Mouse (Mus musculus): Measurements from ENCODE around the gene Mpg. TPM values are rescaled to one million over a fixed set of nuclear protein-coding genes. Genes with fewer than 3 reads are reported as not detected.

Mpg gene
- total and polyA plus RNA-seq, 3 experiments, result 39.1 to 40.3 (median 39.6) TPM

GRCm38 (mm10) chr11:32243205-32243955 lies 17.1 kb downstream of the Mpg start:
- no peak overlapping the region for H3K4me2 ChIP-seq (ENCODE audit: insufficient read depth, low read depth, poor library complexity, severe bottlenecking)
- in situ Hi-C loops (cut with MboI; ENCODE audit: low pct_ligation_motif_present, low pct_unique_long_range_greater_than_20kb, low sequenced_read_pairs) (no loop called here), dilution Hi-C loops (cut with MboI; ENCODE audit: extremely low pct_ligation_motif_present, extremely low pct_unique_long_range_greater_than_20kb, low sequenced_read_pairs) (no loop called here)
- H3K9ac ChIP-seq (ENCODE audit: insufficient read depth, low read depth), result no peak overlapping the region
- H3K36me3 ChIP-seq (replicated peaks in 1 of 2; ENCODE audit: control insufficient read depth in 1 of 2, insufficient read depth in 1 of 2, low read length in 1 of 2), result peaks cover 70 to 96% of the 10 kb centered on the region in 2 experiments
- no peak for DNase-seq (ENCODE audit: extremely low read depth)
- H3K4me3 ChIP-seq (replicated peaks in 1 of 3; ENCODE audit: low read depth in 2 of 3, low read length in 2 of 3, poor library complexity in 1 of 3), result no peak overlapping the region
- TF ChIP-seq MEF2A (IDR thresholded peaks at IDR 0.05; ENCODE audit: borderline replicate concordance, low read depth, low read length) (no peak), MAFK (IDR thresholded peaks at IDR 0.05; ENCODE audit: insufficient replicate concordance, low read length) (peak; percentile 64), ETS1 (conservative IDR thresholded peaks at IDR 0.05; ENCODE audit: low read depth, low read length) (no peak)
- H3K9me3 ChIP-seq (replicated peaks; ENCODE audit: low read length), result no peaks in the 10 kb centered on the region
- no peaks in the 10 kb centered on the region for H3K27me3 ChIP-seq (replicated peaks)
- H3K27ac ChIP-seq (ENCODE audit: insufficient read depth, low read depth), result no peak overlapping the region
- H3K79me2 ChIP-seq (replicated peaks; ENCODE audit: control insufficient read depth, extremely low read depth, insufficient read depth, poor library complexity, severe bottlenecking), result no peaks in the 10 kb centered on the region
- H3K4me1 ChIP-seq (ENCODE audit: control insufficient read depth in 1 of 2, insufficient read depth in 2 of 2), result peaks cover 0 to 52% of the 10 kb centered on the region in 2 experiments; a peak in 2 of 4 replicates

- no peak overlapping the region for H3K9ac ChIP-seq (ENCODE audit: insufficient read depth, low read depth)
- H3K4me1 ChIP-seq (ENCODE audit: control insufficient read depth in 1 of 2, insufficient read depth in 2 of 2), result peaks cover 0 to 48% of the 10 kb centered on the region in 2 experiments; a peak in 2 of 4 replicates
- dilution Hi-C loops (cut with MboI; ENCODE audit: extremely low pct_ligation_motif_present, extremely low pct_unique_long_range_greater_than_20kb, low sequenced_read_pairs), result no loop called here
Observed at GRCm38 (mm10) chr11:32244064-32244463, 17.8 kb downstream of the Mpg start.

GRCm38 (mm10) chr11:32244617-32245016 lies 18.3 kb downstream of the Mpg start:
- DNase-seq (ENCODE audit: extremely low read depth), result no peak
- H3K27me3 ChIP-seq (replicated peaks), result no peaks in the 10 kb centered on the region
- TF ChIP-seq JUND (conservative IDR thresholded peaks at IDR 0.05; ENCODE audit: low read depth, low read length) (no peak), MAX (IDR thresholded peaks at IDR 0.05; ENCODE audit: low read length) (no peak), GABPA (IDR thresholded peaks at IDR 0.05; ENCODE audit: insufficient replicate concordance, low read depth, low read length) (no peak), E2F4 (IDR thresholded peaks at IDR 0.05; ENCODE audit: insufficient replicate concordance, low read depth, low read length) (no peak), CHD2 (IDR thresholded peaks at IDR 0.05; ENCODE audit: low read length) (no peak), UBTF (IDR thresholded peaks at IDR 0.05; ENCODE audit: low read depth, low read length) (no peak), POLR2A (IDR thresholded peaks at IDR 0.05; ENCODE audit: low read depth, low read length) (no peak), NRF1 (IDR thresholded peaks at IDR 0.05; ENCODE audit: low read depth, low read length) (no peak), MAZ (IDR thresholded peaks at IDR 0.05; ENCODE audit: low read depth, low read length) (no peak), SMC3 (IDR thresholded peaks at IDR 0.05; ENCODE audit: low read depth, low read length) (no peak), KAT2A (IDR thresholded peaks at IDR 0.05; ENCODE audit: insufficient replicate concordance, low read length) (no peak), RAD21 (IDR thresholded peaks at IDR 0.05; ENCODE audit: low read depth, low read length) (no peak), ZMIZ1 (IDR thresholded peaks at IDR 0.05; ENCODE audit: low read depth, low read length) (no peak), POLR2AphosphoS2 (IDR thresholded peaks at IDR 0.05; ENCODE audit: low read depth, low read length) (no peak), HCFC1 (IDR thresholded peaks at IDR 0.05; ENCODE audit: low read depth, low read length) (no peak)
- peaks cover 0 to 48% of the 10 kb centered on the region in 2 experiments; a peak in 2 of 4 replicates for H3K4me1 ChIP-seq (ENCODE audit: control insufficient read depth in 1 of 2, insufficient read depth in 2 of 2)
- H3K4me2 ChIP-seq (ENCODE audit: insufficient read depth, low read depth, poor library complexity, severe bottlenecking), result no peak overlapping the region
- H3K4me3 ChIP-seq (replicated peaks in 1 of 3; ENCODE audit: low read depth in 2 of 3, low read length in 2 of 3, poor library complexity in 1 of 3), result no peak overlapping the region
- in situ Hi-C loops (cut with MboI; ENCODE audit: low pct_ligation_motif_present, low pct_unique_long_range_greater_than_20kb, low sequenced_read_pairs) (no loop called here), dilution Hi-C loops (cut with MboI; ENCODE audit: extremely low pct_ligation_motif_present, extremely low pct_unique_long_range_greater_than_20kb, low sequenced_read_pairs) (no loop called here)
- no peak overlapping the region for H3K9ac ChIP-seq (ENCODE audit: insufficient read depth, low read depth)
- no peaks in the 10 kb centered on the region for H3K9me3 ChIP-seq (replicated peaks; ENCODE audit: low read length)
- no peaks in the 10 kb centered on the region for H3K79me2 ChIP-seq (replicated peaks; ENCODE audit: control insufficient read depth, extremely low read depth, insufficient read depth, poor library complexity, severe bottlenecking)
- H3K27ac ChIP-seq (ENCODE audit: insufficient read depth, low read depth), result no peak overlapping the region
- H3K36me3 ChIP-seq (replicated peaks in 1 of 2; ENCODE audit: control insufficient read depth in 1 of 2, insufficient read depth in 1 of 2, low read length in 1 of 2), result peaks cover 64 to 96% of the 10 kb centered on the region in 2 experiments

More at GRCm38 (mm10) chr11:32244064-32244463, 17.8 kb downstream of the Mpg start:
- TF ChIP-seq MEF2A (IDR thresholded peaks at IDR 0.05; ENCODE audit: borderline replicate concordance, low read depth, low read length) (no peak), KAT2A (IDR thresholded peaks at IDR 0.05; ENCODE audit: insufficient replicate concordance, low read length) (no peak), E2F4 (IDR thresholded peaks at IDR 0.05; ENCODE audit: insufficient replicate concordance, low read depth, low read length) (no peak), TCF12 (IDR thresholded peaks at IDR 0.05; ENCODE audit: low read depth, low read length) (no peak), JUND (conservative IDR thresholded peaks at IDR 0.05; ENCODE audit: low read depth, low read length) (no peak)
- Histone ChIP-seq H3K4me2 (ENCODE audit: insufficient read depth, low read depth, poor library complexity, severe bottlenecking) (no peak overlapping the region), H3K79me2 (replicated peaks; ENCODE audit: control insufficient read depth, extremely low read depth, insufficient read depth, poor library complexity, severe bottlenecking) (no peaks in the 10 kb centered on the region), H3K9me3 (replicated peaks; ENCODE audit: low read length) (no peaks in the 10 kb centered on the region), H3K27ac (ENCODE audit: insufficient read depth, low read depth) (no peak overlapping the region), H3K36me3 (replicated peaks in 1 of 2; ENCODE audit: control insufficient read depth in 1 of 2, insufficient read depth in 1 of 2, low read length in 1 of 2) (peaks cover 65 to 95% of the 10 kb centered on the region in 2 experiments), H3K27me3 (replicated peaks) (no peaks in the 10 kb centered on the region), H3K4me3 (replicated peaks in 1 of 3; ENCODE audit: low read depth in 2 of 3, low read length in 2 of 3, poor library complexity in 1 of 3) (no peak overlapping the region)
- DNase-seq (ENCODE audit: extremely low read depth), result no peak
- in situ Hi-C loops (cut with MboI; ENCODE audit: low pct_ligation_motif_present, low pct_unique_long_range_greater_than_20kb, low sequenced_read_pairs), result no loop called here

Measured in CH12.LX (cell line).